Mouse (Mus musculus): Measurements from ENCODE around the gene Dnajc13.

Dnajc13 gene

DNA sequence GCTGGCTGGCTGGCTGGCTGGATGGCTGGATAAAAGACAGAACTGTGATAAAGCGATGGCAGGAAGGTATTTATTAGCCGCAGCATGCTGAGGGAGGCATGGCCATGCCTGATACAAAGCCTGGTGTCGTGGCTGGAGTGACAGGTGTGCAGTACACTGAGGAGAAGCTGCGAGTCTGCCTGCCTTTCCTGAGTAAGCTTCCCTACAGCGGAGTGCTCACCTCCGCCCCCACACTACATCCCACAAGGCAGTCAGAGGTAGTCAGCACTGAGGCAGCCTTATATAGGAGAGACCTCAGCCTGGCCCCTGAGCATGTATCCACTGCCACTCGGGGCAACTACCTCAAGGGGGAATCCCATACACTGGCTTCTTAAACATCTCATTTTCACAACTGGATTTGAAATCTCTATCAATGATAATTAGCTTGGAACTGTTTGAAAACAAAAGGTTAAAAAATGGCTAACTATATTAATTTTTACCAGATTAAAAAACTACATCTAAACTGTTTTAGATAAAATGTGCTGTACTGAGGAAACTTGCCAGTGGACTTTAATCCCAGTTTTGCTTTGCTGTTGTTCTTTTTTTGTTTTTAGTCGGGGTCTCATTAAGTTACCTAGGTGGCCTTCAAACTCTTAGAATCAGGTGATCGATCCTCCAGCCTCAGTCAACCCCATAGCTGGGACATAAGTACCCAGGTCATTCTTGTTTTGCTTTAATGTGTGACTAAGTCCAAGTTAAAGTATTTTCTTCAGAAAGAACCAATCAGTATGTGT is 8.1 kb downstream of the Dnajc13 start:
- DNase-seq = no peak

DNA sequence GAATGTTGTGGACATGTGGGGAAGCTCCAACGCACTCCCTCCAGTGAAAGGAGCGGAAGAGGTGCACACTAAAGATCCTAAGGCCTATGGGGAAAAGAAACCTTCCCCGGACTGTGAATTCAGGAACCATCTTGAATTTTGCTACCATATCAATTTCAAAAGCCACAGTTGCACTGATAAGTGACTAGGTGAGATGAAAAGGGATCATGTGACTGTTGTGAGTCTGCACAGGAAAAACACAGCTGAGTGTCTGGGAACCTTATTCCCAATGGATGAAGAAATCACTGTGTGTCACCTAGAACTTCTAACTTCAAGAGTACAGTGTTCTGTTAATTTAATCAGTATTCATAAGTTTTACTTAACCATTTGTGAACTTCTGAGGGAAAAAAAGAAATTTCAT is 10.1 kb downstream of the Dnajc13 start:
- DNase-seq = no peak

DNA sequence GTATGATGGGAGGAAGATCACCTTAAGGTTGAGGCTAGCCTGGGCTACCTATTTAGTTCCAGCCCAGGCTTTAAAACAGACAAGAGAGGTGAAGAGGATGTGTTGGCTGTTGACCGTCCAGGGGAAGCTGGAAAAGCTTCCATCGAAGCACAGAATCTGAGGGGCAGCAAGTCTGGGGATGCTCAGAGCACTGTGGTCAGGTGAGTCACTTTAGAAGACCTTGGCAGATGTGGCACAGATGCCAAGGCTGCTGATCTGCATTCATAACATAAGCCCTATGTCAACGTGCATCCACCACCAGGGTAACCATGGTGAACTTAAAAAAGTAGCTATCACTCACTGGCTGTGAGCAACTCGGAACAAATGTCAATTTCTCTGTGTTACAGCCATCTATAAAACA is 11.0 kb downstream of the Dnajc13 start:
- no peak for DNase-seq

DNA sequence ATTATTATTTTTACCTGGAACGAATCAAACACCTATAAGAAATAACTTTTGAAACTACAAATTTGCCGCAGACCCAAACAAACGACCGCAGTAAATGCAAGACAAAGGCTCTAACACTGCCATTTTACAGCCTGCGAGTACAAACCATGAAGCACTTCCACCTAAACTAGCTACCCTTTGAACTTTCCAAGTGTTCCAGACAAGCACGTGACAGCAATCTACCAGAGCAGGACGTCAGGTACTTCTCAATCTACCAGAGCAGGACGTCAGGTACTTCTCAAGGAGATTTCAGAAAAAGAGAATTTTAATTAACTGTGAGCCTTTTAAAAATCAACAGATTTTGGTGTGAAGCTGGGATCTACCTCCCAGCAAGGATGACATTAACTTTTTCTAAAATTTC is 11.6 kb downstream of the Dnajc13 start:
- no peak for DNase-seq

DNA sequence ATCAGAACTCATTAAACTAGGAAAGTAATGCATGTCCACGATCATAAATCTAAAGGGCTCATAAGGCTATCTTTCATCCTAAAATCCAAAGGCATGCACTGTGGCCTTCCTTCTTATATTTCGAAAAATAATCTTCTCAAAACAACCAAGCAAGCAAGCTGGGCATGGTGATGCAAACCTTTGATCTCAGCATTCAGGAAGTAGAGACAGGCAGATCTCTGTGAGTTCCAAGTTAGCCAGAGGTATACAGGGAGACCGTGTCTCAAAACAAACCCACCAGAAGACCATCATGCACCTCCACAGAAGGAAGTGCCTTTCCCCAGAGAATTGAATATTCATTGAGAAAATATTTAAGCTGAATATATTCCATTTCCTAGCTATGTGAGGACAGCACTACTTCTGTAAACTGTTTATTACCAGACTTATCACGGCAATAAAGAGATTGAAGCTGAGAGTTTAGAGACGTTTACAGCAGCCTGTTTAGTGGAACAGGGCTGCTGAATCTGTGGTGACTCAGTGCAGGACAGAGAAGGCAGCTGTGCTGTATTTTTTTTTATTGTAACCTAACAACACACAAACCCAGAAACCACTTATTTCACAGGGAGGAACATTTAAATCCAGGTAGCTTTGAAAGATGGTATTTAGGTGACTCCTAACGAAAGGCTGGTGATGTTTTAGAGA is 15.3 kb downstream of the Dnajc13 start:
- DNase-seq = no peak

GRCm38 (mm10) chr9:104243799-104244466 is 18.8 kb downstream of the Dnajc13 start:
- no peak for DNase-seq

- peak; percentile 68 to 74 for DNase-seq
Measured at GRCm38 (mm10) chr9:104240146-104240545, 22.6 kb downstream of the Dnajc13 start.

DNA sequence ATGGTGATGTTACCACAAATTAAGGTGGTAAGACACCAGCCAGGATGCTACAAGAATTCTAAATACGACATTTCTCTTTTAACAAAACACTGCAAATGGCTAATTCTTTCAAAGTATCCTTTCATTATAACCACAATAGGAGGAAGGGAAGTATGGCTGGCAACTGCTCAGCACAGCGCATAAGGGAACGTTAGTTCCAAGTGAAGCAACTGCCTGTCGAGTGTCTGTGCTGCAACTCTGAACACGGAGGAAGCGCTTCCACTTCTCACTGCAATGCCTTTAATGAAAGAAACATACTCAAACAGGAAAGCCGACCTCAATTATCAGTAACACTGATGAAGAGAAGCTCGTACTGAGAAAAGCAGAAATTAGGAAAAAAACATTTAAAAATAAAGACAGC is 23.7 kb downstream of the Dnajc13 start:
- DNase-seq = no peak

DNA sequence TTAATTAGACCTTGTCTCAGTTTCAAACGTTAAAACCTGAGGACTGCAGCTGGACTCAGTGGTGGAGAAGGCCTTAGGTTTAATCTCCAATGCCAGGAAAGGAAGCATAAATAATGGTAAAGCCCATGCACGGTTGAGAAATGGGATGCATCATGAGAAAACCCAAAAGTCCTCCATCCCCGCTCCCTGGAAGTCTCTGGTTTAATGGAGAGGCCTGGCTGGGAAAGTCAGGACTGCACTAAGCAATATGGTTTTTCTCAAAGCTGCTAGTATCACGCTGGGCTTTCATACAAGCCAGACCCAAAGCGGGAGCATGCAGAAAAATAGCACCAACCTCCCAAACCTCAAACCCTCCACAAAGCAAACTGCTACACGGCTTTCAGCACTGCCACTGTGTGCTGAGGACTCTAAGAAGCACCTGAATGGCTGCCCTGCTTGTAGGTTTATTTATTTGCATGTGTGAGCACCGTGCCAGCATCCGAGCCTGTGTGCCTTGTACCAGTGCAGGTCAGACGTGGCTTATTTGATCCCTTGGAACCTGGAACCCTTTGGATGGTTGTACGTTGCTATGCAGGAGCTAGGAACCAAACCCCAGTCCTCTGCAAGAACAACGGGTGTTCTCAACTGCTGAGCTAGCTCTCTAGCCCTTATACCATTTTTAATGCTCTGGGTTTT is 26.3 kb downstream of the Dnajc13 start:
- DNase-seq = no peak

DNA sequence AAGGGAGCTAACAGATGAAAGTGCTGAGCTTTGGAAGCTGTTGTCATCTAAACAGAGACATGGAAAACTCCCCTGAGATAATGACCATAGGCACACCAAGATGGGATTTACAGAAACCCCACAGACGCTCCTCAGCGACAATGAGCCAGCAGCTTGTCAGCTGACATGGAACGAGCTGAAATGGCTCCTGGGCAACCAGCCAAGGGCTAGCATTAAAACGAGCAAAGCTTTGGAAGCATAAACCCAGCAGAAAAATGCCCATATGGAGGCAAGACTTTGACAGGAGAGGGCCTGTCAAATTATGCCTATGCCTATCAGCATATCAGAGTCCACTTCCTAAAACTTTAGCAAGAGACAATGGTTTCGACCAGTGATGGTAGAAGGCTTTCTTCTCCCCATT is 27.0 kb downstream of the Dnajc13 start:
- DNase-seq = peak; percentile 76 to 81

- no peak for DNase-seq
Measured at GRCm38 (mm10) chr9:104233815-104234214, 28.9 kb downstream of the Dnajc13 start.

GRCm38 (mm10) chr9:104233060-104233459 is 29.7 kb downstream of the Dnajc13 start:
- no peak for DNase-seq

DNA sequence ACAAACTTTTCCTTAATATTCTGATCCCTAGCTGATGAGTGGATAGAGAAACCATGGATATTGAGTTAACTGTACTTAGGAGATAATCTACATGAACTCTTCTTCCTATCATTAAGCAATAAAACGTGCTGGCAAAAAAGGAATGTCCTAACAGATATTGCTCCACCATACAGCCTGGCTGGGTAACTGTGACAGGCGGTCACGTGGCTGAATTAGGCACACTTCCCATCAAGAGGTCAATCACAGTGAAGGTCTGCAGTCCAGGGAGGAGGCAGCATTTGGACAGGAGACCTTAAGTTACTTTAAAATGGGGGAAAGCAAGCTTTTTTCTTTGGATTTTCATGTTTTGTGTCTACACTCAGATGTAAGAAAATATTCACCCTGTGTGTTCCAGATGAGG is 30.7 kb downstream of the Dnajc13 start:
- no peak for DNase-seq

DNA sequence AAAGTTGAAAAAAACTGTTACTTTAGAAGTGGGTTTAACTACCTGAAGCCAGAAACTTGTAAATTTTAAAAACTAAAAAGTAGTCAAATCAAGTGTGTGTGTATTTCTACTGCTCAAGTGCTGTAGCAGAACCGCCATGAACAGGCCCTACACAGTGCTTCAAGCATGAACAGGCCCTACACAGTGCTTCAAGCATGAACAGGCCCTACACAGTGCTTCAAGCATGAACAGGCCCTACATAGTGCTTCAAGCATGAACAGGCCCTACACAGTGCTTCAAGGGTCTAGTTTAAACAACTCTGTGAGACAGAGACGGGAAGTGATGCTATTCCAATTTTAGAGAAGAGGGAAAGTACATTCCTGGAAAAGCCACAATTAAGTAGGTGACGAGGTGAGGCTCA is 51.3 kb downstream of the Dnajc13 start:
- no peak for DNase-seq

DNA sequence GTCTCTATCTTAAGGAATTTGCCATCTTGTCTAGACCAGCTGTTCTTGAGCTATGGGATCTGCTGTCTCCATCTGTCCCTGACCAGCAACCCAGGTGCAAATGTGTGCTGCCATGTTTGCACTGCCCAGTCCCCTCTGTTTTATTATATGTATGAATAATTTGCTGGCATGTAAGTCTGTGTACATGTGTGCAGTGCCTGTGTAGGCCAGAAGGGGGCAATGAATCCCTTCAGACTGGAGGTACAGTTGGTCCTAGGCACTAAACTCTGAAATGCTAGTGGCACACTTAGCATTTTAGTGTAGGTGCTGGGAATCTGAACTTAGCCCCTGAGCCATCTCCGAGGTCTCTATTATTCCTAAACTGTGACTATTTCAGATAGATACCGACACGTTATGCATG is 58.9 kb downstream of the Dnajc13 start:
- DNase-seq = peak; percentile 60 to 64

- DNase-seq = no peak
Measured at GRCm38 (mm10) chr9:104194528-104194927, 68.2 kb downstream of the Dnajc13 start.

DNA sequence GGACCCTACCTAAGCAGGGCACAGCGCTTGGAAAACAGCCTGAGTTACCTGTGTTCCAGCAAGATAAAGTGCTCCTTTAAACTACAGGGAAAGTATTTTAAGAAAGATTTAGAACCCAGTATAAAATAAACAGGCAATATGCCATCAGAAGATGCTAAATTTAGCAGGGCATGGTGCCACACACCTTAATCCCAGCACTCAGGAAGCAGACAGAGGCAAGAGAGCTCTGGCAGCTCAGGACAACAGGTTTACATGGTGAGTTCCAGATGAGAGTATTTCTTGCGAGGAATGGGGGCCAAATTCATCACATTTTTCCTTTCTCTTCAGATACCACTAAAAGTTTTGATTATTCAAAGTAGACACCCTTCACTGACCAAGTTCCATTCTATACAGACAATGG is 68.8 kb downstream of the Dnajc13 start:
- no peak for DNase-seq

DNA sequence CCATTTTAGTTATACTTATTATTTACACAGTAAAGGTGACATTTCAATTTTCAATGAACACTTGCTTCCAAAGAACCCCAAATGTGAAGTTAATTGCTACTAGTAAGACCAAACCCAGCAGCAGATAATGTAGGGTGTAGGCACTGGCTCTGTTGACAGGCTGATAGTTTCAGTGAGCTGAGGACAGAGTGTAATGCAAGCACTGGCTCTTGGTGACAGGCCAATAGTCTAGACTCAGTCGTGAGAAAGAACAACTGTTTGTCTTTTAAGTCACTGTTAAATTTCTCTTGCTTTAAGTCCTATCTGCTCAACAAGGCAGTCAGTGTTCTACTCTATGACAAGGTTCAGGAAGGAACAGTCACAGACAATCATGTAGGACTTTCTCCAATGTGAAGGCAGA is 69.4 kb downstream of the Dnajc13 start:
- no peak for DNase-seq

- DNase-seq = no peak
Measured at GRCm38 (mm10) chr9:104192513-104192912, 70.2 kb downstream of the Dnajc13 start.

DNA sequence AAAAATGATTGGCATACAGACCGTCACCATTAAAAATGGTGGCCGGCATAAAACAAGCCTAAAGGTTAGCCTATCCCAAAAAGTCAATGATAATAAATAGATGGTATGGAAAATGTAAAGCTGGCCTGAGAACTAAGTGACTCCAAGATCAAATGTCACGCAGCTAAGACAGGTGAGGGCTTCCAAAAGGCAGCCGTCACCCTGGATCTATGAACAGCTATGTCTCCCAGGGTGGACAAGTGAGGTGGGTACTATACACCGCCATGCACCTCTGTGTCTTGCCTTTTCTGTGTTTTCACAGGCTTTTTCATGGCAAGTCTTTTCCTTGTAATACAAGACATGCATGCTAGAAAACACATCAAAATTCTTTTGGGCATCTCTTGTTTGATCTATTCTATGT is 73.1 kb downstream of the Dnajc13 start:
- no peak for DNase-seq

DNA sequence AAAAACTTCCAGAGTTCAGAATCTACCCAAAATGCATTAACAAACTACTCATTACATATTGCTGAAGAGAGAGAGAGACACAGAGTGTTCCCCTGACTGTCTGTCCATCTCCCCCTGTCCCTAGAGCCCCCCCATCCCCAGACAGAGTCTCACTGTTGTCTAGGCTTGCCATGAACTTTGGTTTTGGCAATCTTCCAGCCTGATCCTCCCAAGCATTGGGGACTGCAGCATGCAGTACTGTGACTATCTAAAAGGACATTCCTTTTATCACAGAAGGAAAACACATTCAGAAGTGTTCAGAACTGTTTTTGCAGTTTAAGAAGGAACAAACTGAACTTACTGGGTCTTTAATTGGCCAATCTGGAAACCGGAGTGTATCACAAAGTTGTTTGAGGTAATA is 74.0 kb downstream of the Dnajc13 start:
- DNase-seq = peak; percentile 16

DNA sequence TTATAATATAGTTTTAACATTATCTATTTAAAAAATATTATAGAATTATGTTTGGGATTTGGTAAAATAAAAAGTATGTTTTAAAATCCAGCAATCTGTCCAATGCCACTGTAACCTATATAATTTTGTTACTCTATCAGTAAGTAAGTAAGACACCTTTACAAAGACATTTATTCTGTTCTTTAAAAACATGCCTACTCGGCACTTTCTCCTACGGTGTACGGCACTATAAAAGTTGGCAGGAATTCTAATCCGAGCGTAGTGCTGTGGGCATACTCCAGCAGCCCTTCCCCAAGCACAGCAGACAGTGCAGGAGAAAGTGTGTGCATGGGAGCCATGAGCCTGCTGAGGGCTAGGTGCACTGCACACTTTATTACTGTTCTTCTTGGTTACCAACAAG is 75.7 kb downstream of the Dnajc13 start:
- no peak for DNase-seq

DNA sequence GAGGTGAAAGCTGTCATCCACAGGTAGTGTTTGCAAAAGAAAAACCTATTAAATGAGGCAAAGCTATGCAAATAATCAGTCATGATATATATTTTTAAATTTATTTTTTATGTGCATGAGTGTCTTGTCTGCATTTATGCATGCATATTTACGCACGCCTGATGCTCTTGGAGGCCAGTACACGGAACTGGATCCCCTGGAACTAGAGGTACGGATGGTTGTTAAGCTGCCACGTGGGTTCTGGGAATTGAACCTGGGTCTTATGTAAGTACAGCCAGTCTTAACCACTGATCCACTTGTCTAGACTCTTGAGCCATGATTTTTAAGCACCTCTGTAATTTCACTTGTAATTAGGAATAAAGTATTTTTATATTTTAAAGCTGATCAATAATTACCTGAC is 79.5 kb downstream of the Dnajc13 start:
- no peak for DNase-seq
